Mouse (Mus musculus) brain, embryonic 14.5 days (tissue): ENCODE results near the gene 4931428L18Rik.

ENCODE experiments used
- CTCF ChIP-seq: fragments of 200-500 bp; IDR thresholded peaks from 2 replicates; pipeline ENCODE4 v1.5.1; 2012; ENCODE audit warnings: inconsistent platforms, mild to moderate bottlenecking, moderate library complexity, borderline replicate concordance; ENCODE audit not compliant: insufficient read depth, insufficient read length; ENCODE audit errors: extremely low read depth
- POLR2A ChIP-seq: fragments of 200-500 bp; IDR thresholded peaks from 2 replicates; pipeline ENCODE4 v1.6.1; 2012; ENCODE audit warnings: mild to moderate bottlenecking, inconsistent platforms, borderline replicate concordance; ENCODE audit not compliant: poor library complexity, insufficient read depth, insufficient read length, severe bottlenecking; ENCODE audit errors: extremely low read depth

GRCm38 (mm10) chr1:31196959-31197358 is 25.5 kb downstream of the 4931428L18Rik start:
- TF ChIP-seq CTCF (no peak), POLR2A (no peak)
